Mouse (Mus musculus) spleen, adult 2 months (tissue): Measurements from ENCODE around the gene Trhde.

ENCODE experiments used
- CTCF ChIP-seq: fragments of 200-500 bp; IDR thresholded peaks from 2 replicates; pipeline ENCODE4 v1.5.1; 2011; ENCODE audit warnings: mild to moderate bottlenecking, inconsistent platforms; ENCODE audit not compliant: insufficient read depth, insufficient read length, insufficient replicate concordance; ENCODE audit errors: extremely low read depth
- POLR2A ChIP-seq: fragments of 200-500 bp; IDR thresholded peaks from 2 replicates; pipeline ENCODE4 v1.6.1; 2011; ENCODE audit warnings: low read depth, low read length, inconsistent platforms

DNA sequence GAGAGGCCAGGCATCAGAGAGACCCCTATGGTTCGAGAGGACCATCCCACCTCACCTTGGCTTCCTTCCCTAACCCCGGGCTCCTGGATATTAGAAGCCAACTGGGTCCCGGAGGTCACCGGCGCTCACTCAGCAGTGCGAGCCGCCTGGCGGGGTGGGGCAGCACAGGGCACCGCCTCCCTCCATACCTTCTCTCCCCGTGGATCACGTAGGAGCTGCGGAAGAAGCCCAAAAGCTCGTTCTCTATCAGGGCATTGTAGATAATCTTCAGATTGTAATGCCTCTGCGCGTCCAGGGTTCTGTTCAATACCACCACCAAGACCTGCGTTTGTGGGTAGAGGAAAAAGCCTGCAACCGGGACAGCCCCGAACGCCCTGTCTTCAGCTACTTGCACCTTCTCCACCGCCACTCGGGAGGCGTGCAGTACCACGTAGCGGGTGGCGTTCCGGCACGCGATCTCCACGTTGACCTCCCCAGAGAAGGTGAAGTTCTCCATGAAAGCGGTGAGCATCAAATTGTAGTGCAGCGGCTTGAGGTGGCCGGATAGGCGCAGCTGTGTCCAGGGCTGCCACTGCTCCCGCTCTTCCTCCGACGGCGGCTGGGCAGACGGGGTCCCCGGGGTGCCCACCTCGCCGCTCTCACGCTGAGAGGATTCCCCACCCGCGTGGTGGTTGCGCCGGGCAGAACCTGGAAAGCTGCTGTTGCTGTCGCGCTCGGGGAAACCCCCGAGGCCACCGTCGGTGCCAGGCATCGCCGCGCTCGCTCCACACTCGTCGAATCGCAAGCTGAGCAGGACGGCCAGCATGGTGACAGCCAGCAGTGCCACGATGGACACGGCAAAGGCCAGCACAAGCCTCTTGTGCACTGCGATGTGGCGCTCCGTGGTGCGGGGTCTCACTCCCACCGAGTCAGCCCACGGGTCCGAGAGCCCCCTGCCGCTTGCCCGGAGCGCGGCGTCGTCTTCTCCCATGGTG lies 1.5 kb downstream of the Trhde start:
- no peak for TF ChIP-seq CTCF
- no peak for TF ChIP-seq POLR2A
